Mouse (Mus musculus): Measurements from ENCODE around the gene Zp3r.

DNA sequence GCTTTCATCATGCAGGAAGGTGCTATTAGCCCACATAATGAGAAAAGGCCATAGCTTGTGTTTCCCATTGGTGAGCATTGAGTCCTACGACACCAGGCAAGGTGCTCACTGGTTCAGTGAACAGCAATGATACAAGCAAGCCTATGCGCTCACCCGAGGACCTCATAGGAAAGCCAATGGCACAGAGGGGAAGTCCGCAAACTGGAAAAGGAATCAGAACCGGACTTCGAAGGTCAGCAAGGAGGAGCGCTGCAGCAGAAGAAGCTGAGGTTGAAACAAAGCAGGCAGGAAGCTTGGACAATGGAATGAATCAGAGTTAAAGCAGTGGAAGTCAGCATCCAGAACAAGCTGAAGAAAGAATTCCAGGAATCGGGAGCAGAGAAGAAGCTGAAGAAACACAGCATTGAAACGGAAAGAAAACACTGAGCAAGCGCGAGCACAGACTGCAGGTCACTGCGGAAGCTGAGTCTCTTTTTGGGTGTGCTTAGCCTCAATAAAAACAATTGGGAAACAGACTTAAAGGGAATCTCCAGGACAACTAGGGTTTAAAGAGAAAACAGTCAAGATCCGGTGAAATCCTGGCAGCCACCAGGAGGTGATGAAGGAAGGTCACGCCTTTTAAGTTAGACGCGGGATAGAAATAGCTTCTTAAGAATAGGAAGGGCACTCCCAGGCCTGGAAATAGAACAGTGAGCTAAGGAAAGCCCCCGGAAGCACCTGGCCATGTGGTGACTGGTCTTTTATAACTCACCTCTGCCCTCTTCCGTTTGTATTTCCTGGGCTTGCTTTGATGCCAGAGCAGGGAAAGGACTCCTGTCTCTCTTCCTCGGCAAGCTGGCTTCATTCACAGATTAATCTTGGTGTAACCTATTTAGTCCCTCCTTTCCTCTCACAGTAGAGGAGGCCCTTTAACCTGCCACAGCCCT lies 78.9 kb downstream of the Zp3r start:
- no peak for TF ChIP-seq CTCF (IDR thresholded peaks at IDR 0.05; ENCODE audit: extremely low read depth, insufficient read depth, insufficient read length, insufficient replicate concordance)
- TF ChIP-seq POLR2A (IDR thresholded peaks at IDR 0.05; ENCODE audit: low read depth, low read length) = no peak

Measured in spleen, adult 2 months (tissue).